ENCODE assay signal across 8 mouse cellular contexts in the genomic region with DNA sequence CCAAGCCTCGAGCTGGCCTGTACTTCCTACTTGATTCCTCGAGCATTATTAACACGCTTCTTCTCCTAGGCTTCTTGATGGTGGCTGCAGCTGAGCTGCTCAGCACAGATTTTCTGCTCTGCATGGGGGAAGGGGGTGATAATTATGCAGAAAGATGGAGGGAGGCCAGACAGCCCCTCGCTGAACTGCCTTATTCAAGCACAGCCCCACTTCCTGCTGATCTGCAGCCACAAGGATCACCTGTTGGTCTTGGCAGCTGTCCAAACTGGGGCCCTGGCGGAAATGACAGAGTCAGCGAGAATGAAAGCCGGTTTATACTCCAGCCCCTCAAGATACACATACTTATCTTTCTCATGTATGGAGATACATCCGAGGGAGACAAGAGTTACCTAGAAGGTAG.
DNase-seq lines count a peak whose midpoint lies in the region; ATAC-seq and TF ChIP-seq lines count a peak whose summit lies in the region.

No protein-coding gene starts in this region.

- TF ChIP-seq POLR2A in kidney, adult 2 months (IDR thresholded peaks at IDR 0.05; ENCODE audit: low read depth, low read length): no peak

- no peaks in the 10 kb centered on the region for H3K9me3 ChIP-seq in heart, embryonic 10.5 days
- H3K9me3 ChIP-seq in liver, postnatal 0 days (ENCODE audit: low read length): no peaks in the 10 kb centered on the region
- no peaks in the 10 kb centered on the region for H3K9me3 ChIP-seq in neural tube, embryonic 13.5 days

- H3K4me2 ChIP-seq in liver, postnatal 0 days (ENCODE audit: low read depth, low read length): peak overlapping the region; percentile 33; the same call in 1 of the 2 replicates
- H3K4me2 ChIP-seq in neural tube, embryonic 13.5 days: peak overlapping the region; percentile 9; the same call in 1 of the 2 replicates

- no peak for TF ChIP-seq CTCF in kidney, adult 2 months (conservative IDR thresholded peaks at IDR 0.05; ENCODE audit: insufficient read depth, insufficient read length, low read depth, low read length)
- no peak for TF ChIP-seq CTCF in liver, postnatal 0 days (IDR thresholded peaks at IDR 0.05; ENCODE audit: low read depth)

- WGBS in heart, embryonic 10.5 days: 26% methylated on average over 8 of the region's 8 CpGs
- WGBS in kidney, adult 2 months: 15% methylated on average over 8 of the region's 8 CpGs
- WGBS in liver, postnatal 0 days (ENCODE audit: insufficient replicate concordance): 22% methylated on average over 8 of the region's 8 CpGs
- WGBS in neural tube, embryonic 13.5 days: 14% methylated on average over 8 of the region's 8 CpGs

- no peaks in the 10 kb centered on the region for H3K36me3 ChIP-seq in heart, embryonic 10.5 days
- no peaks in the 10 kb centered on the region; the same call in 1 of the 2 replicates for H3K36me3 ChIP-seq in kidney, adult 2 months (ENCODE audit: control insufficient read depth, insufficient read depth, low read length)
- 0 out of 2 replicates have a peak, but pooled peaks cover 3% of the 10 kb centered on the region for H3K36me3 ChIP-seq in liver, postnatal 0 days (replicated peaks; ENCODE audit: insufficient read depth, low read length)
- 0 out of 2 replicates have a peak, but pooled peaks cover 3% of the 10 kb centered on the region for H3K36me3 ChIP-seq in neural tube, embryonic 13.5 days

- H3K4me1 ChIP-seq in heart, embryonic 10.5 days: peaks cover 27% of the 10 kb centered on the region
- H3K4me1 ChIP-seq in kidney, adult 2 months (ENCODE audit: control insufficient read depth, insufficient read depth, low read length): no peaks in the 10 kb centered on the region; the same call in 1 of the 2 replicates
- peaks cover 6% of the 10 kb centered on the region for H3K4me1 ChIP-seq in liver, postnatal 0 days (ENCODE audit: insufficient read depth)
- peaks cover 44% of the 10 kb centered on the region for H3K4me1 ChIP-seq in neural tube, embryonic 13.5 days (replicated peaks)

- no peak for TF ChIP-seq EP300 in liver, postnatal 0 days (IDR thresholded peaks at IDR 0.05; ENCODE audit: low read depth)

- no peaks in the 10 kb centered on the region for H3K27me3 ChIP-seq in heart, embryonic 10.5 days (ENCODE audit: insufficient read depth, poor library complexity, severe bottlenecking)
- no peaks in the 10 kb centered on the region for H3K27me3 ChIP-seq in kidney, adult 2 months (replicated peaks; ENCODE audit: control insufficient read depth, insufficient read depth, low read length)
- no peaks in the 10 kb centered on the region for H3K27me3 ChIP-seq in liver, postnatal 0 days (ENCODE audit: insufficient read depth, low read length)
- H3K27me3 ChIP-seq in neural tube, embryonic 13.5 days: no peaks in the 10 kb centered on the region

- 0 out of 2 replicates have a peak, but pooled peaks have one; percentile 12 for ATAC-seq in liver, postnatal 0 days
- ATAC-seq in neural tube, embryonic 13.5 days (ENCODE audit: low read depth): peak; percentile 91

- DNase-seq in right cerebral cortex, postnatal 14 days: peak; percentile 64
- DNase-seq in right cerebral cortex, postnatal 25 days: no peak
- peak; percentile 62 to 87 for DNase-seq in cerebellum, postnatal 4 days (ENCODE audit: low spot score in 2 of 2)
- peak; percentile 91 for DNase-seq in heart, embryonic 10.5 days (ENCODE audit: low spot score)
- peak; percentile 65 for DNase-seq in kidney, adult 2 months
- peak; percentile 61 for DNase-seq in liver, postnatal 0 days
- DNase-seq in urinary bladder, postnatal 4 days (ENCODE audit: low spot score in 2 of 2): peak; percentile 41 to 70

- H3K9ac ChIP-seq in liver, postnatal 0 days (replicated peaks): no peak overlapping the region
- no peak overlapping the region for H3K9ac ChIP-seq in neural tube, embryonic 13.5 days

- peak overlapping the region; percentile 77 for H3K27ac ChIP-seq in heart, embryonic 10.5 days
- no peak overlapping the region for H3K27ac ChIP-seq in kidney, adult 2 months (ENCODE audit: insufficient read depth, low read depth, low read length)
- no peak overlapping the region for H3K27ac ChIP-seq in liver, postnatal 0 days (ENCODE audit: low read depth)
- H3K27ac ChIP-seq in neural tube, embryonic 13.5 days (replicated peaks): peak overlapping the region; percentile 87

- no peak overlapping the region for H3K4me3 ChIP-seq in heart, embryonic 10.5 days
- no peak overlapping the region for H3K4me3 ChIP-seq in kidney, adult 2 months (ENCODE audit: insufficient read depth, low read depth, low read length)
- H3K4me3 ChIP-seq in liver, postnatal 0 days (ENCODE audit: low read depth, low read length): no peak overlapping the region
- no peak overlapping the region for H3K4me3 ChIP-seq in neural tube, embryonic 13.5 days

Comparison
In these comparisons a context has a peak if more than half of its experiments do, and no peak if none do; other contexts are left out.
1. H3K27ac ChIP-seq: peak in heart, embryonic 10.5 days (single experiment) and neural tube, embryonic 13.5 days (single experiment); none in kidney, adult 2 months (single experiment) and liver, postnatal 0 days (single experiment).